Mouse (Mus musculus): Measurements from ENCODE around the gene Ralgps2. TPM values are rescaled to one million over a fixed set of nuclear protein-coding genes. Genes with fewer than 3 reads are reported as not detected.

The Ralgps2 gene
- polyA plus RNA-seq, 1 experiment, result 20.3 TPM

DNA sequence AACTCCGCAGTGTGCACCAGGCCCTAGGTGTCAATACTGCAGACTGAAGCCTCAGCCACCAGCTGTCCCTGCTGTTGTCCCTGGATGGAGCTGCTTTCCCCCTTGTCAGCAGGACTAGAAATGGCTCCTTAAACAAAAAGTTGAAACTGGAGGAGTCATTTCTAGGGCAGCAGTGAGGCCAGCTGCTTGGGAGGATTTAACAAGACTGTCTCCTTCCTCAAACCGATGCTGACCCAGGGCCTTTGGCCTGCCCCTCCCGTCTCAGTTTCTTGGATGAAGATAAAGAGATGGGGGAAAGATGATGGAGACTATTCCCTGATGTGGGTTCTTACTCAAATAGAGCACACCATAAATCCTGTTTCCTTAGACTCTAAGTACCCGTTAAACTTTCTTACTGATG lies 164.2 kb downstream of the Ralgps2 start:
- TF ChIP-seq POLR2A (IDR thresholded peaks at IDR 0.05; ENCODE audit: borderline replicate concordance, insufficient read depth, low read length) (no peak), CTCF (IDR thresholded peaks at IDR 0.05; ENCODE audit: borderline replicate concordance, insufficient read depth, low read depth, low read length) (no peak)
- no peak for DNase-seq
- WGBS, result 67% methylated on average over 4 of the region's 4 CpGs
- Histone ChIP-seq H3K4me3 (replicated peaks; ENCODE audit: insufficient read depth, low read depth, low read length) (no peak overlapping the region), H3K27ac (ENCODE audit: insufficient read depth, low read length) (no peak overlapping the region), H3K4me1 (ENCODE audit: control insufficient read depth, insufficient read depth, low read length) (no peaks in the 10 kb centered on the region), H3K27me3 (ENCODE audit: control insufficient read depth, insufficient read depth, low read length) (no peaks in the 10 kb centered on the region)

DNA sequence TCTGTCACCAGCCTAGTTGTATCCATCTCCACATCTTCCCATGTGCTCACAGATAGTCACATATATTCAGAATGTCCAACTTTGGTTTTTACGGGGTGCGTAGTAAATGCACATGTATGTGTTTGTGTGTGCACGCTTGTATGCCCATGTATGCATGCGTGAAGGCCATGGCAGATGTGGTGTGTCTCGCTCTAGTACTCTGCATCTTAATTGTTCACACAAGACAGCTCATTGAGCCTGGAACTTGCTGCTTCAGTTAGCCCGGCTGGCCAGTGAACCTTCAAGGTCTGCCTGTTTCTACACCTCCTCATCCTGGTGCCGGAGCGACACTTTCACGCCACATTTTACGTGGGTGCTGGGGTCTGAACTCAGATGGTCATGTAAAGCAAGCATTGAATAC lies 168.6 kb downstream of the Ralgps2 start:
- Histone ChIP-seq H3K4me3 (replicated peaks; ENCODE audit: insufficient read depth, low read depth, low read length) (no peak overlapping the region), H3K27ac (ENCODE audit: insufficient read depth, low read length) (no peak overlapping the region), H3K27me3 (ENCODE audit: control insufficient read depth, insufficient read depth, low read length) (no peaks in the 10 kb centered on the region), H3K4me1 (ENCODE audit: control insufficient read depth, insufficient read depth, low read length) (no peaks in the 10 kb centered on the region)
- DNase-seq, result no peak
- WGBS, result 96% methylated on average over 10 of the region's 10 CpGs
- TF ChIP-seq CTCF (IDR thresholded peaks at IDR 0.05; ENCODE audit: borderline replicate concordance, insufficient read depth, low read depth, low read length) (no peak), POLR2A (IDR thresholded peaks at IDR 0.05; ENCODE audit: borderline replicate concordance, insufficient read depth, low read length) (no peak)

DNA sequence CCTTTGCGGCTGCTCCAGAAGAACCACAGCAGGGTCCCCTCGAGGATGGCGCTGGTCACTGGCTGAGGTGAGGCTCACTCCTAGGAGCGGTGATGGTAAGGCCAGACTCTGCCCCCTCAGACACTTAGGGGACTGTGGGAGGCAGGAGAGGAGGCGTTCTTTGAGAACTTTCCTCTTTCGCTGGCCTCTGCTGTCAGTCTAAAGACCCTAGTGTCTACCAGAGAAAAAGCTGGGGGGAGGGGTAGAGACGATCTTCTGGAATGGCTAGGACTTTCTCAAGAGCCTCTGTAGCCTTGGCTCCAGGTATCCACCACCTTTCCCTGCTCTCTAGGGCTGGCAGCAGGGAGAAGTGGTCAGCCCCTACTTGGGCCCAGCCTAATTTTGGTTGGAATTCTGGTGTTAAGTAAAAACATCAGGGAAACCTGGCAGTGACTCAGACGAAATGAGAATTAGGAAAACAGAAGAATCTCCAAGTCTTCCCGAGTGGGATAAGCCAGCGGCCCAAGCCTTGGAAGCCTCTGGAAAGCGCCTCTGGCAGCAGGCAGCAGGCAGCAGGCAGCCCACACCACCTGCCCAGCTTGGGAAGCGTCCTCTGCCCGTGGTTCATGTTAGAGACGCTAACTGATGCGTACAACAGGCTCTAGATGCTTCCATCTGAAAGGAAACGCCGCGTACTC lies 169.7 kb downstream of the Ralgps2 start:
- 56% methylated on average over 18 of the region's 18 CpGs for WGBS

DNA sequence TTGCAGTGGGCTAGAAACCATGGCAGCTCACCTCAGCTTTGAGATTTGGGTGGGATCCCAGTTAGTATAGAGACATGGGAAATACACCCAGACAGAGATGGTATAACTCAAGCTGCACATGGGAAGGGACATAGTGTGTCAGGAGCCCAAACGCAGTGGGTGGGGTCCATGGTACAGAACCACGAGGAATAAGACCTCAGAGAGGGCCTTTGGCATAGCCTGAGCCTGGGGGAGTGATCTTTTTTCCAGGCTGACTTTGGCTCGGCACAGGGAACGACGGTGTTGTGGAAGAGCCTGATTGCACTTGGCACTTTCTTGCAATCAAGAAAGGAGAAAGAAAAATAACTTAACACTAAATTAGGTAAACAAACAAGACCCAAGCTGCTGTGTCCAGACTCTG lies 170.3 kb downstream of the Ralgps2 start:
- no peak for TF ChIP-seq CTCF (IDR thresholded peaks at IDR 0.05; ENCODE audit: borderline replicate concordance, insufficient read depth, low read depth, low read length)
- no peak for TF ChIP-seq POLR2A (IDR thresholded peaks at IDR 0.05; ENCODE audit: borderline replicate concordance, insufficient read depth, low read length)
- H3K27ac ChIP-seq (ENCODE audit: insufficient read depth, low read length), result no peak overlapping the region
- no peaks in the 10 kb centered on the region for H3K4me1 ChIP-seq (ENCODE audit: control insufficient read depth, insufficient read depth, low read length)
- H3K4me3 ChIP-seq (replicated peaks; ENCODE audit: insufficient read depth, low read depth, low read length), result no peak overlapping the region
- no peak for DNase-seq
- 48% methylated on average over 5 of the region's 5 CpGs for WGBS
- H3K27me3 ChIP-seq (ENCODE audit: control insufficient read depth, insufficient read depth, low read length), result no peaks in the 10 kb centered on the region

More for the DNA sequence above, 169.7 kb downstream of the Ralgps2 start:
- TF ChIP-seq CTCF (IDR thresholded peaks at IDR 0.05; ENCODE audit: borderline replicate concordance, insufficient read depth, low read depth, low read length) (no peak), POLR2A (IDR thresholded peaks at IDR 0.05; ENCODE audit: borderline replicate concordance, insufficient read depth, low read length) (no peak)
- Histone ChIP-seq H3K27me3 (ENCODE audit: control insufficient read depth, insufficient read depth, low read length) (no peaks in the 10 kb centered on the region), H3K4me1 (ENCODE audit: control insufficient read depth, insufficient read depth, low read length) (no peaks in the 10 kb centered on the region), H3K27ac (ENCODE audit: insufficient read depth, low read length) (no peak overlapping the region), H3K4me3 (replicated peaks; ENCODE audit: insufficient read depth, low read depth, low read length) (no peak overlapping the region)
- no peak for DNase-seq

DNA sequence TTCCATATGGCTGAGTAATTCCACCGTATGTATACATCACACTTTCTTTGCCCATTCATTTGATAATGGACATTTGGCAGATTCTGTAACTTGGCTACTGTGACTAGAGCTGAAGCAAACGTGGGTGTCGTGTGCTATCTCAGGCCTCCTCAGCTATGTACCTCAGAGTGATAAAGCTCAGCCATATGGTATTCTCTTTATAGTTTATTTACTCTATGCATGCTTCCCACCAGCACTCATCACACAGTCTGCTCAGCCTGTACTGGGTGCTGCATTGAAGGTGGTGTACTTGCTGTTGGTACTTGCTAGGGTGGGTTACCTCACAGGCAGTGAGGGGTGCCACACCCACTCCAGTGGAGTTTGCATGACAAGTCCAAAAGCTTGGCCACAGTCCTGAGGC lies 174.1 kb downstream of the Ralgps2 start:
- H3K27me3 ChIP-seq (ENCODE audit: control insufficient read depth, insufficient read depth, low read length), result no peaks in the 10 kb centered on the region
- H3K4me3 ChIP-seq (replicated peaks; ENCODE audit: insufficient read depth, low read depth, low read length), result no peak overlapping the region
- TF ChIP-seq CTCF (IDR thresholded peaks at IDR 0.05; ENCODE audit: borderline replicate concordance, insufficient read depth, low read depth, low read length) (no peak), POLR2A (IDR thresholded peaks at IDR 0.05; ENCODE audit: borderline replicate concordance, insufficient read depth, low read length) (no peak)
- H3K4me1 ChIP-seq (ENCODE audit: control insufficient read depth, insufficient read depth, low read length), result no peaks in the 10 kb centered on the region
- no peak overlapping the region for H3K27ac ChIP-seq (ENCODE audit: insufficient read depth, low read length)
- 83% methylated on average over 3 of the region's 3 CpGs for WGBS
- DNase-seq, result no peak

DNA sequence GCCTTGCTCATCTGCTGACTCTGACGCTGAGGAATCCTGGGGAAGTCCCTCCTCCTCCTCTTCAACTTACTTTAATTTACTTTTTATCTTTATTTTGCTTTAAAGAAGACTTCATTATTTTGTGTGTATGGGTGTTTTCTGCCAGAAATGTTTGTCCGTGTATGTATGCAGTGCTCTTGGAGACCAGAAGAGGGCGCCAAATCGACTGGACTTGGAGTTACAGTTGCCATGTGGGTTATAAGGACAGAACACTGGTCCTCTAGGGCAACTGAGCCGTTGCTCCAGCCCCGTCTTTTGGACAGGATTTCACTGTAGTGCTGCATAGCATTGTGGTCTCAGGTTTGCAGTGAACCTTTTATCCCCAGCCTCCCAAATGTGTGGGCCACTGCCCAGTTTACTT lies 174.8 kb downstream of the Ralgps2 start:
- Histone ChIP-seq H3K4me1 (ENCODE audit: control insufficient read depth, insufficient read depth, low read length) (no peaks in the 10 kb centered on the region), H3K4me3 (replicated peaks; ENCODE audit: insufficient read depth, low read depth, low read length) (no peak overlapping the region), H3K27ac (ENCODE audit: insufficient read depth, low read length) (no peak overlapping the region), H3K27me3 (ENCODE audit: control insufficient read depth, insufficient read depth, low read length) (no peaks in the 10 kb centered on the region)
- DNase-seq, result no peak
- TF ChIP-seq POLR2A (IDR thresholded peaks at IDR 0.05; ENCODE audit: borderline replicate concordance, insufficient read depth, low read length) (no peak), CTCF (IDR thresholded peaks at IDR 0.05; ENCODE audit: borderline replicate concordance, insufficient read depth, low read depth, low read length) (no peak)
- 80% methylated on average over 6 of the region's 6 CpGs for WGBS

DNA sequence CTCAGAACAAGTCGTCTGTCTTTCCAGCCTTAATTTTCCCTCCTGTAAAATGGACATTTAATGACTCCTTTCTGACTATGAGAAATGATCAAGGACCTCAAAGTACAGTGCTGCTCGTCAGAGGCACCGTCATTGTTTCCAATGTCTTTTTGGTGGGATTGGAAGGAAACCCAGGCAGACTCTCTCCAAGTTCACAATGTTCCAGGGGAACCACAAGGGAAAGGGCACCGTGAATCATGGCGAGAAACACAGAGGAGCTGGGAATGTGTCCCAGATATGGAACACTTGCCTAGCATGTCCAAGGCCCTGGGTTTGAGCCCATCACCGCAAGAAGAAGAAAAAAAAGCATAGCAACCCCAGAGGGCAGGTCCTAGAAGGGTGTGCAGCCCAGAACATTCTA lies 176.1 kb downstream of the Ralgps2 start:
- WGBS, result 85% methylated on average over 6 of the region's 6 CpGs

DNA sequence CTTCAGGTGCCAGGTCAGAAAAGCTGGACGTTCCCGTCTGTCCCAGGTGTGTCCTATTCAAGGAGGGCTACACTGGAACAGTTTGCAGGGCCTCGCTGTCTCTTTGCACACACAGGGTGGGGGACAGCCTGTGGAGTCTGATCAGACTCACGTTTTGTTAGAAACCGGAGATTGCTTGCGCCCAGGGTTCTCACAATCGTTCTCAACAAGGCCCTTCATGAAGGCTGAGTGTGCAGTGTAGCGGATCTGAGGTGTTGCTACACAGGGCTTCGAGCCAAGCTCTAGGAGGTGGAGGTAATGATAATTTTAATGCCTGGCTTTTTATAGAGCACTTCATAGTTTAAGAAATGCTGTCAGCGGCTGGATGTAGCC lies 178.0 kb downstream of the Ralgps2 start:
- no peaks in the 10 kb centered on the region for H3K27me3 ChIP-seq (ENCODE audit: control insufficient read depth, insufficient read depth, low read length)
- DNase-seq, result no peak
- TF ChIP-seq POLR2A (IDR thresholded peaks at IDR 0.05; ENCODE audit: borderline replicate concordance, insufficient read depth, low read length), result no peak
- no peaks in the 10 kb centered on the region for H3K4me1 ChIP-seq (ENCODE audit: control insufficient read depth, insufficient read depth, low read length)
- WGBS, result 69% methylated on average over 10 of the region's 10 CpGs
- H3K27ac ChIP-seq (ENCODE audit: insufficient read depth, low read length), result no peak overlapping the region
- H3K4me3 ChIP-seq (replicated peaks; ENCODE audit: insufficient read depth, low read depth, low read length), result no peak overlapping the region

More for the DNA sequence above, 176.1 kb downstream of the Ralgps2 start:
- no peak overlapping the region for H3K27ac ChIP-seq (ENCODE audit: insufficient read depth, low read length)
- H3K4me3 ChIP-seq (replicated peaks; ENCODE audit: insufficient read depth, low read depth, low read length), result no peak overlapping the region
- H3K4me1 ChIP-seq (ENCODE audit: control insufficient read depth, insufficient read depth, low read length), result no peaks in the 10 kb centered on the region
- no peaks in the 10 kb centered on the region for H3K27me3 ChIP-seq (ENCODE audit: control insufficient read depth, insufficient read depth, low read length)
- DNase-seq, result no peak
- TF ChIP-seq CTCF (IDR thresholded peaks at IDR 0.05; ENCODE audit: borderline replicate concordance, insufficient read depth, low read depth, low read length) (no peak), POLR2A (IDR thresholded peaks at IDR 0.05; ENCODE audit: borderline replicate concordance, insufficient read depth, low read length) (no peak)
